Mouse (Mus musculus): Measurements from ENCODE around the gene Gm973. TPM values are rescaled to one million over a fixed set of nuclear protein-coding genes. Genes with fewer than 3 reads are reported as not detected.
A peak's percentile ranks its signal among the peaks of the same experiment; 100 is the strongest.

Gm973 gene
- polyA plus RNA-seq, 1 experiment from 2014 or later, result 0.73 TPM

GRCm38 (mm10) chr1:59482696-59483520 is 33.2 kb upstream of the Gm973 start:
- 0 out of 2 replicates have a peak, but pooled peaks have one; percentile 3 for ATAC-seq (replicated peaks; ENCODE audit: low FRiP score)

GRCm38 (mm10) chr1:59483521-59484245 is 32.4 kb upstream of the Gm973 start:
- peak overlapping the region; percentile 83 for H3K4me2 ChIP-seq
- ATAC-seq (replicated peaks; ENCODE audit: low FRiP score), result peak; percentile 35
- H3K36me3 ChIP-seq, result peaks cover 8% of the 10 kb centered on the region; the same call in 1 of the 2 replicates
- no peaks in the 10 kb centered on the region for H3K9me3 ChIP-seq (replicated peaks)
- 1% methylated on average over 46 of the region's 46 CpGs for WGBS
- H3K4me3 ChIP-seq (replicated peaks), result peak overlapping the region; percentile 87
- peak overlapping the region; percentile 93 for H3K9ac ChIP-seq
- no peaks in the 10 kb centered on the region for H3K27me3 ChIP-seq
- H3K27ac ChIP-seq, result peak overlapping the region; percentile 99
- H3K4me1 ChIP-seq, result peaks cover 76% of the 10 kb centered on the region

More at GRCm38 (mm10) chr1:59482696-59483520, 33.2 kb upstream of the Gm973 start:
- Histone ChIP-seq H3K4me2 (peak overlapping the region; percentile 83), H3K4me3 (replicated peaks) (peak overlapping the region; percentile 87), H3K9me3 (replicated peaks) (no peaks in the 10 kb centered on the region), H3K27me3 (no peaks in the 10 kb centered on the region), H3K9ac (peak overlapping the region; percentile 93), H3K27ac (peak overlapping the region; percentile 99), H3K36me3 (peaks cover 5% of the 10 kb centered on the region; the same call in 1 of the 2 replicates), H3K4me1 (peaks cover 70% of the 10 kb centered on the region)
- WGBS, result under 1% methylated on average over 87 of the region's 88 CpGs

GRCm38 (mm10) chr1:59484314-59484713 is 31.8 kb upstream of the Gm973 start:
- no peaks in the 10 kb centered on the region for H3K27me3 ChIP-seq
- H3K9ac ChIP-seq, result peak overlapping the region; percentile 93
- peak overlapping the region; percentile 83 for H3K4me2 ChIP-seq
- peaks cover 13% of the 10 kb centered on the region for H3K36me3 ChIP-seq
- peaks cover 76% of the 10 kb centered on the region for H3K4me1 ChIP-seq
- H3K27ac ChIP-seq, result peak overlapping the region; percentile 99
- WGBS, result 7% methylated on average over 21 of the region's 21 CpGs
- H3K4me3 ChIP-seq (replicated peaks), result peak overlapping the region; percentile 87
- ATAC-seq (replicated peaks; ENCODE audit: low FRiP score), result no peak
- H3K9me3 ChIP-seq (replicated peaks), result no peaks in the 10 kb centered on the region

DNA sequence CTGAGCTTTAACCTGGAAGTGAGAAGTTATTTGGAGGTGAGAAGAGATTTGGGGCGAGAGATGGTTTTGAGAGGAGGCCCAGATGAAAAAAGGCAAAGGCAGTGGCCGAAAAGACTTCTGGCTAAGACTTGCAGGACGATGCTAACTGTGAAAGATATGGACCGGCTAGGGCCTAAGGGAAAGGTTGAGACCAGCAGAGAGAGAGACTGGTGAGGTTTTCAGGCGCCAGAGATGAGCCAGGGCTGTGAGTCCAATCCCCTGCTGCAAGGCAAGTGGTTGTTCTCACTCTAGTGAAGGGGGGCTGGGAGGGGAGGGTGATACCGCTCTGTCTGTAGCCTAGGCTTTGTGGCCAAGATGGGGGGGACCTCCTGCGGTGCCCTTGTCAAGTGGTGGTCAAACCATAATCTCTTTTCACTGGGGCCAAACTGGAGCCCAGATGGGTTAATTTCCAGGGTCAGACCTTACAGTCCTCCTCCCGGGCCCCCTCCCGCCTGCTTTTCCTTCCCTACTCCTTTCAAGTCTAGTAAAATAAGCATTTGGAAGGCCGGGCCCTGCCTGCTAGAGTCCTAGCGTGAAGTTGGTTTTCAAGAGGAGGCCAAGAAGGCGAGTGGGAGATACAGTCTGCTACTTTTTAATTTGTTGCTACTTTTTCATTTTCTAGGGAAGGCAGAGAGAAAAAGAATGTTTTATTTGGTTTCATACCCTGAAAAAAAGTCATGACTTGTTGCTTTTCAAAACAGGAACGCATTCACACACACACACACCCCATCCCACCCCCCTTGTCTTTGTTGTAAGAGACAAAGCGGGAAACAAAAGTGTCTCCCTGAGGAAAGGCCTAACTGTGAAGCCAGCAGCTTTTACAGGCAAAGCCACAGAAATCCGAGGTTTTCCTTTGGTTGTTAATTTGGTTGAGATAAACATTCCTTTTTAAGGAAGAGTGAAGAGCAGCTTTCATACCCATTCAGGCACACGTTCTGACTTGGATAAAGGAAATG is 31.0 kb upstream of the Gm973 start:
- Histone ChIP-seq H3K4me3 (replicated peaks) (peak overlapping the region; percentile 87), H3K4me1 (peaks cover 74% of the 10 kb centered on the region)
- WGBS, result 12% methylated on average over 16 of the region's 16 CpGs

DNA sequence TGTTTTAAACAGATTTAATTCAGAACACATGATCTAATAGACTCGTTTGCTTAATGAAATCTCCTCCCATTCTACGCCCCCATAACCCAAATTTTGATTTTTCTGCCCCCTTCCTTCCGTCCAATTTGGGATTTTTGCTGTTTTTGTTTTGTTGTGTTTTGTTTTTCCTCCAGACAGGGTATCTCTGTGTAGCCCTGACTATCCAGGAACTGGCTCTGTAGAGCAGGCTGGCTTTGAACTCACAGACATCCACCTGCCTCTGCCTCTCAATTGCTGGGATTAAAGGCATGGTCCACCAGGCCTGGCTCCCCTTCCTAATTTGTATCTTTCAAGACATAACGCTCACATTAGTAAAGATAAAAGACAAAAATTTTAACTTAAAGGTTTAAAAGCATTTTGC is 30.3 kb upstream of the Gm973 start:
- H3K4me1 ChIP-seq, result peaks cover 67% of the 10 kb centered on the region
- H3K9me3 ChIP-seq (replicated peaks), result no peaks in the 10 kb centered on the region
- peak overlapping the region; percentile 87 for H3K4me3 ChIP-seq (replicated peaks)
- H3K36me3 ChIP-seq, result peaks cover 26% of the 10 kb centered on the region
- no peak for ATAC-seq (replicated peaks; ENCODE audit: low FRiP score)
- H3K27me3 ChIP-seq, result no peaks in the 10 kb centered on the region
- peak overlapping the region; percentile 3; the same call in 1 of the 2 replicates for H3K27ac ChIP-seq
- H3K4me2 ChIP-seq, result peak overlapping the region; percentile 83
- H3K9ac ChIP-seq, result peak overlapping the region; percentile 93; the same call in 1 of the 2 replicates
- 42% methylated on average over 4 of the region's 4 CpGs for WGBS

More for the DNA sequence above, 31.0 kb upstream of the Gm973 start:
- Histone ChIP-seq H3K9ac (peak overlapping the region; percentile 93), H3K36me3 (peaks cover 18% of the 10 kb centered on the region), H3K4me2 (peak overlapping the region; percentile 83), H3K27me3 (no peaks in the 10 kb centered on the region), H3K9me3 (replicated peaks) (no peaks in the 10 kb centered on the region), H3K27ac (peak overlapping the region; percentile 99)
- ATAC-seq (replicated peaks; ENCODE audit: low FRiP score), result no peak

- H3K9me3 ChIP-seq (replicated peaks), result no peaks in the 10 kb centered on the region
- H3K4me2 ChIP-seq, result peak overlapping the region; percentile 54
- WGBS, result 6% methylated on average over 10 of the region's 10 CpGs
- peaks cover 59% of the 10 kb centered on the region for H3K4me1 ChIP-seq
- H3K36me3 ChIP-seq, result peaks cover 28% of the 10 kb centered on the region
- peak overlapping the region; percentile 30; the same call in 1 of the 2 replicates for H3K9ac ChIP-seq
- H3K27me3 ChIP-seq, result no peaks in the 10 kb centered on the region
- H3K27ac ChIP-seq, result peak overlapping the region; percentile 42; the same call in 1 of the 2 replicates
- ATAC-seq (replicated peaks; ENCODE audit: low FRiP score), result no peak
- H3K4me3 ChIP-seq (replicated peaks), result peak overlapping the region; percentile 30
Measured at GRCm38 (mm10) chr1:59487651-59488051, 28.4 kb upstream of the Gm973 start.

- peak overlapping the region; percentile 54; the same call in 1 of the 2 replicates for H3K4me2 ChIP-seq
- WGBS, result 40% methylated on average over 4 of the region's 4 CpGs
Measured at GRCm38 (mm10) chr1:59488481-59488880, 27.6 kb upstream of the Gm973 start.

GRCm38 (mm10) chr1:59488991-59489390 is 27.1 kb upstream of the Gm973 start:
- H3K9me3 ChIP-seq (replicated peaks), result no peaks in the 10 kb centered on the region
- H3K4me2 ChIP-seq, result 0 out of 2 replicates have a peak overlapping the region, but pooled peaks have one; percentile 54
- H3K27me3 ChIP-seq, result no peaks in the 10 kb centered on the region
- H3K9ac ChIP-seq, result no peak overlapping the region
- H3K36me3 ChIP-seq, result peaks cover 28% of the 10 kb centered on the region
- H3K4me3 ChIP-seq (replicated peaks), result no peak overlapping the region
- ATAC-seq (replicated peaks; ENCODE audit: low FRiP score), result no peak
- 44% methylated on average over 4 of the region's 4 CpGs for WGBS
- peaks cover 46% of the 10 kb centered on the region for H3K4me1 ChIP-seq
- no peak overlapping the region for H3K27ac ChIP-seq

More at GRCm38 (mm10) chr1:59488481-59488880, 27.6 kb upstream of the Gm973 start:
- H3K27ac ChIP-seq, result no peak overlapping the region
- H3K4me3 ChIP-seq (replicated peaks), result no peak overlapping the region
- H3K36me3 ChIP-seq, result peaks cover 28% of the 10 kb centered on the region
- no peaks in the 10 kb centered on the region for H3K9me3 ChIP-seq (replicated peaks)
- no peak for ATAC-seq (replicated peaks; ENCODE audit: low FRiP score)
- no peak overlapping the region for H3K9ac ChIP-seq
- H3K27me3 ChIP-seq, result no peaks in the 10 kb centered on the region
- H3K4me1 ChIP-seq, result peaks cover 51% of the 10 kb centered on the region

DNA sequence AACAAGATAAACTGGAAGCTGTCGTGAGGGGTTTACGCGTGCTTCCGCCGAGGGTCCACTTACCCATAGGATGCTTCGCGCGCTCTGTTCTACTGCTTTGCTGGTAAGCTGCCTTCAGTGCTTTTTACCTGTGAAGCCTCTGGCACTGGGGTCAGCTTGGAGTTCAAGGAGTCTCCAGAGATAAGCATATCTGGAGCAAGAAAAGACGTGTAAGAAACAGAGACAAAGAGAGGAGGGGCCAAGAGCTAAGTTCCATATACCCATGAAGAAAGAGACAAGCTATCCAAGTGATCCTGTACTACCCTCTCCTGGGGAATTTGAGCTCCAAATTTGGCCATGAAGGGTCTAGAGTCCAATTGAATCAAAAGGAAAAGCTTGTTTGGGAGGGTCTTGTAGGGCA is 24.5 kb upstream of the Gm973 start:
- Histone ChIP-seq H3K27ac (no peak overlapping the region), H3K4me1 (peaks cover 26% of the 10 kb centered on the region), H3K9me3 (replicated peaks) (no peaks in the 10 kb centered on the region), H3K4me3 (replicated peaks) (no peak overlapping the region), H3K27me3 (no peaks in the 10 kb centered on the region), H3K4me2 (no peak overlapping the region), H3K9ac (no peak overlapping the region), H3K36me3 (peaks cover 23% of the 10 kb centered on the region)
- ATAC-seq (replicated peaks; ENCODE audit: low FRiP score), result no peak
- WGBS, result 82% methylated on average over 9 of the region's 9 CpGs

- H3K36me3 ChIP-seq, result peaks cover 23% of the 10 kb centered on the region
- no peak overlapping the region for H3K4me2 ChIP-seq
- no peak overlapping the region for H3K9ac ChIP-seq
- no peak for ATAC-seq (replicated peaks; ENCODE audit: low FRiP score)
- no peaks in the 10 kb centered on the region for H3K9me3 ChIP-seq (replicated peaks)
- no peak overlapping the region for H3K4me3 ChIP-seq (replicated peaks)
- H3K27me3 ChIP-seq, result no peaks in the 10 kb centered on the region
- peaks cover 19% of the 10 kb centered on the region for H3K4me1 ChIP-seq
- no peak overlapping the region for H3K27ac ChIP-seq
- WGBS, result 82% methylated on average over 4 of the region's 4 CpGs
Measured at GRCm38 (mm10) chr1:59492432-59492831, 23.6 kb upstream of the Gm973 start.

- no peak for ATAC-seq (replicated peaks; ENCODE audit: low FRiP score)
- H3K9me3 ChIP-seq (replicated peaks), result no peaks in the 10 kb centered on the region
- no peak overlapping the region for H3K4me2 ChIP-seq
- no peak overlapping the region for H3K9ac ChIP-seq
- no peaks in the 10 kb centered on the region for H3K4me1 ChIP-seq
- H3K36me3 ChIP-seq, result peaks cover under 1% of the 10 kb centered on the region; the same call in 1 of the 2 replicates
- no peaks in the 10 kb centered on the region for H3K27me3 ChIP-seq
- H3K27ac ChIP-seq, result no peak overlapping the region
- WGBS, result 91% methylated on average over 5 of the region's 5 CpGs
- H3K4me3 ChIP-seq (replicated peaks), result no peak overlapping the region
Measured at GRCm38 (mm10) chr1:59495970-59496369, 20.1 kb upstream of the Gm973 start.
